9 mouse cellular contexts compared by ENCODE assay signal in genomic region chr17:48467395-48468231, GRCm38 (mm10). TPM values are rescaled to one million over a fixed set of nuclear protein-coding genes. Genes with fewer than 3 reads are reported as not detected.
A peak's percentile ranks its signal among the peaks of the same experiment; 100 is the strongest.
DNase-seq lines count a peak whose midpoint lies in the region; ATAC-seq and TF ChIP-seq lines count a peak whose summit lies in the region.
"Had no signal": no experiment of that assay in that cellular context is flagged by ENCODE, and none has a peak within 500 bp of the region (broad histone marks: within the 10 kb centered on the region; RNA-seq: fewer than 3 reads in every experiment).

No protein-coding gene starts in this region.

- no peaks in the 10 kb centered on the region for H3K36me3 ChIP-seq in MEL (ENCODE audit: control insufficient read depth in 1 of 2, insufficient read depth in 2 of 2, low read length in 2 of 2)
- no peaks in the 10 kb centered on the region for H3K36me3 ChIP-seq in hindbrain, embryonic 10.5 days
- no peaks in the 10 kb centered on the region for H3K36me3 ChIP-seq in lung, embryonic 16.5 days (ENCODE audit: control insufficient read depth, insufficient read depth, low read length)

- H3K4me3 ChIP-seq in MEL (ENCODE audit: control insufficient read depth in 1 of 2, insufficient read depth in 1 of 2, low read depth in 2 of 2, low read length in 2 of 2): no peak overlapping the region
- peak overlapping the region; percentile 33 for H3K4me3 ChIP-seq in hindbrain, embryonic 10.5 days
- H3K4me3 ChIP-seq in lung, embryonic 16.5 days (ENCODE audit: low read length): no peak overlapping the region
- H3K4me3 ChIP-seq: myocyte had no signal

- no peaks in the 10 kb centered on the region for H3K79me2 ChIP-seq in MEL (ENCODE audit: control insufficient read depth, insufficient read depth, low read length, poor library complexity)

- ATAC-seq in frontal cortex, adult (ENCODE audit: low TSS enrichment): peak; percentile 93
- ATAC-seq in lung, embryonic 16.5 days (ENCODE audit: low read depth): peak; percentile 76

- H3K4me2 ChIP-seq in lung, embryonic 16.5 days (ENCODE audit: low read depth, low read length): peak overlapping the region; percentile 38

- TF ChIP-seq CTCF in MEL (IDR thresholded peaks at IDR 0.05 in 2 of 3, conservative IDR thresholded peaks at IDR 0.05 in 1 of 3; ENCODE audit: control insufficient read depth in 1 of 3, insufficient read depth in 1 of 3, low read depth in 2 of 3, low read length in 3 of 3, poor library complexity in 1 of 3, severe bottlenecking in 1 of 3): peak; percentile 78 to 95 (median 82)

- TF ChIP-seq POLR2A in MEL (IDR thresholded peaks at IDR 0.05; ENCODE audit: control insufficient read depth in 1 of 2, insufficient read depth in 1 of 2, low read depth in 1 of 2, low read length in 2 of 2, poor library complexity in 1 of 2): no peak

- 13% methylated on average over 22 of the region's 22 CpGs for WGBS in hindbrain, embryonic 10.5 days
- WGBS in lung, embryonic 16.5 days: 6% methylated on average over 22 of the region's 22 CpGs

- no peaks in the 10 kb centered on the region for H3K27me3 ChIP-seq in MEL (ENCODE audit: control insufficient read depth in 1 of 2, insufficient read depth in 2 of 2, low read length in 2 of 2)
- peaks cover 29% of the 10 kb centered on the region for H3K27me3 ChIP-seq in hindbrain, embryonic 10.5 days (ENCODE audit: insufficient read depth, poor library complexity, severe bottlenecking)
- H3K27me3 ChIP-seq in lung, embryonic 16.5 days (ENCODE audit: control insufficient read depth, insufficient read depth, low read depth, low read length): no peaks in the 10 kb centered on the region

- TF ChIP-seq EP300 in MEL (IDR thresholded peaks at IDR 0.05; ENCODE audit: low read depth in 1 of 2, low read length in 2 of 2): no peak

- TF ChIP-seq RAD21 in MEL (IDR thresholded peaks at IDR 0.05; ENCODE audit: low read depth, low read length): peak; percentile 71

- no peak overlapping the region for H3K27ac ChIP-seq in MEL (ENCODE audit: control insufficient read depth, low read depth, low read length)
- H3K27ac ChIP-seq in hindbrain, embryonic 10.5 days: peak overlapping the region; percentile 18; the same call in 1 of the 2 replicates
- H3K27ac ChIP-seq in lung, embryonic 16.5 days (ENCODE audit: low read length): no peak overlapping the region

- no peaks in the 10 kb centered on the region for H3K9me3 ChIP-seq in MEL (replicated peaks; ENCODE audit: insufficient read depth, low read length)
- no peaks in the 10 kb centered on the region for H3K9me3 ChIP-seq in hindbrain, embryonic 10.5 days
- no peaks in the 10 kb centered on the region for H3K9me3 ChIP-seq in lung, embryonic 16.5 days (ENCODE audit: control insufficient read depth, low read length)

- H3K4me1 ChIP-seq in MEL (ENCODE audit: control insufficient read depth in 1 of 2, insufficient read depth in 2 of 2, low read length in 2 of 2): no peaks in the 10 kb centered on the region
- H3K4me1 ChIP-seq in hindbrain, embryonic 10.5 days (replicated peaks): peaks cover 13% of the 10 kb centered on the region
- H3K4me1 ChIP-seq in lung, embryonic 16.5 days (replicated peaks; ENCODE audit: control insufficient read depth, insufficient read depth, low read length): peaks cover 4% of the 10 kb centered on the region; the same call in 1 of the 2 replicates

- peak; percentile 68 for DNase-seq in MEL (ENCODE audit: low read depth, low spot score)
- DNase-seq in cerebellum, adult 8-10 months: peak; percentile 92
- DNase-seq in hindbrain, embryonic 10.5 days (ENCODE audit: low spot score): peak; percentile 89
- DNase-seq in layer of hippocampus, adult 9-11 months: peak; percentile 68
- peak; percentile 87 for DNase-seq in ovary, postnatal 14 days (ENCODE audit: low spot score)
- peak; percentile 68 to 88 for DNase-seq in thymus, postnatal 10 days (ENCODE audit: low spot score in 2 of 2)

- no peak overlapping the region for H3K9ac ChIP-seq in MEL (ENCODE audit: control insufficient read depth, low read depth, low read length, poor library complexity, severe bottlenecking)
- H3K9ac ChIP-seq in lung, embryonic 16.5 days (ENCODE audit: low read length): no peak overlapping the region

TF ChIP-seq in MEL, 35 proteins besides CTCF, POLR2A, EP300 and RAD21:
- no peak for TF ChIP-seq JUND (IDR thresholded peaks at IDR 0.05; ENCODE audit: low read depth, low read length)
- no peak for TF ChIP-seq MAZ (IDR thresholded peaks at IDR 0.05; ENCODE audit: low read depth, low read length)
- TF ChIP-seq ZC3H11A (IDR thresholded peaks at IDR 0.05; ENCODE audit: low read depth, low read length): peak; percentile 48
- no peak for TF ChIP-seq USF1 (IDR thresholded peaks at IDR 0.05; ENCODE audit: low read depth, low read length)
- peak; percentile 68 for TF ChIP-seq SMC3 (IDR thresholded peaks at IDR 0.05; ENCODE audit: low read depth, low read length)
TF ChIP-seq in MEL: peak in this region for 2.

RNA-seq across cellular contexts. Expression of gene Unc5cl, which starts 12.9 kb away (rescaled TPM):
- total RNA-seq in MEL (2012; rRNA removed): 3.8 and 4.7 TPM in 2 replicates
- polyA plus RNA-seq in MEL (2012; ENCODE audit: insufficient read depth in 1 of 2, insufficient read length in 2 of 2, low read depth in 1 of 2, low replicate concordance in 2 of 2, missing spikeins in 1 of 2): 1 to 10 TPM in 1 of 2 experiments, not detected in 1; 7.7 TPM
- polyA plus RNA-seq in hindbrain, embryonic 10.5 days (2016; fragmentation: Nextera tagmentation; extraction: Ambion mirVana): 0.07 and 0.56 TPM in 2 replicates
- 2.7 and 3.6 TPM in 2 replicates for polyA plus RNA-seq in lung, embryonic 16.5 days (2015; fragmentation: Nextera tagmentation; extraction: Ambion mirVana)
- polyA plus RNA-seq: myocyte had no signal

RNA-seq across cellular contexts. Expression of gene Tspo2, which starts 16.3 kb away (rescaled TPM):
- total RNA-seq in MEL (2012; rRNA removed): 3.7 and 4.9 TPM in 2 replicates
- polyA plus RNA-seq in MEL (2012; ENCODE audit: insufficient read depth in 1 of 2, insufficient read length in 2 of 2, low read depth in 1 of 2, low replicate concordance in 2 of 2, missing spikeins in 1 of 2): 10 to 100 TPM in 1 of 2 experiments, not detected in 1; 14.6 TPM
- polyA plus RNA-seq in hindbrain, embryonic 10.5 days (2016; fragmentation: Nextera tagmentation; extraction: Ambion mirVana): 0.26 and 0.96 TPM in 2 replicates
- polyA plus RNA-seq in lung, embryonic 16.5 days (2015; fragmentation: Nextera tagmentation; extraction: Ambion mirVana): 2.6 and 3.2 TPM in 2 replicates
- polyA plus RNA-seq: myocyte had no signal

RNA-seq across cellular contexts. Expression of gene Apobec2, which starts 34.9 kb away (rescaled TPM):
- 0.19 and 0.23 TPM in 2 replicates for total RNA-seq in MEL (2012; rRNA removed)
- polyA plus RNA-seq in MEL (2012; ENCODE audit: insufficient read depth in 1 of 2, insufficient read length in 2 of 2, low read depth in 1 of 2, low replicate concordance in 2 of 2, missing spikeins in 1 of 2): under 1 TPM in 1 of 2 experiments, not detected in 1; 0.42 TPM
- polyA plus RNA-seq in hindbrain, embryonic 10.5 days (2016; fragmentation: Nextera tagmentation; extraction: Ambion mirVana): 0.98 and 1.4 TPM in 2 replicates
- 9.9 and 10.5 TPM in 2 replicates for polyA plus RNA-seq in lung, embryonic 16.5 days (2015; fragmentation: Nextera tagmentation; extraction: Ambion mirVana)

RNA-seq across cellular contexts. Expression of gene Oard1, which starts 57.8 kb away (rescaled TPM):
- total RNA-seq in MEL (2012; rRNA removed): 21.2 and 21.5 TPM in 2 replicates
- polyA plus RNA-seq in MEL (2012; ENCODE audit: insufficient read depth in 1 of 2, insufficient read length in 2 of 2, low read depth in 1 of 2, low replicate concordance in 2 of 2, missing spikeins in 1 of 2): 10 to 100 TPM in 1 of 2 experiments, not detected in 1; 24.4 TPM
- polyA plus RNA-seq in hindbrain, embryonic 10.5 days (2016; fragmentation: Nextera tagmentation; extraction: Ambion mirVana): 81.8 and 99.4 TPM in 2 replicates
- polyA plus RNA-seq in lung, embryonic 16.5 days (2015; fragmentation: Nextera tagmentation; extraction: Ambion mirVana): 67.8 and 68.4 TPM in 2 replicates

RNA-seq across cellular contexts. Expression of gene Nfya, which starts 57.9 kb away (rescaled TPM):
- 48.1 and 56.9 TPM in 2 replicates for total RNA-seq in MEL (2012; rRNA removed)
- 10 to 100 TPM in 1 of 2 experiments, not detected in 1; 97.8 TPM for polyA plus RNA-seq in MEL (2012; ENCODE audit: insufficient read depth in 1 of 2, insufficient read length in 2 of 2, low read depth in 1 of 2, low replicate concordance in 2 of 2, missing spikeins in 1 of 2)
- polyA plus RNA-seq in hindbrain, embryonic 10.5 days (2016; fragmentation: Nextera tagmentation; extraction: Ambion mirVana): 19.2 and 19.5 TPM in 2 replicates
- 18.1 and 19.7 TPM in 2 replicates for polyA plus RNA-seq in lung, embryonic 16.5 days (2015; fragmentation: Nextera tagmentation; extraction: Ambion mirVana)
